9 mouse cellular contexts compared by ENCODE assay signal in the genomic region with DNA sequence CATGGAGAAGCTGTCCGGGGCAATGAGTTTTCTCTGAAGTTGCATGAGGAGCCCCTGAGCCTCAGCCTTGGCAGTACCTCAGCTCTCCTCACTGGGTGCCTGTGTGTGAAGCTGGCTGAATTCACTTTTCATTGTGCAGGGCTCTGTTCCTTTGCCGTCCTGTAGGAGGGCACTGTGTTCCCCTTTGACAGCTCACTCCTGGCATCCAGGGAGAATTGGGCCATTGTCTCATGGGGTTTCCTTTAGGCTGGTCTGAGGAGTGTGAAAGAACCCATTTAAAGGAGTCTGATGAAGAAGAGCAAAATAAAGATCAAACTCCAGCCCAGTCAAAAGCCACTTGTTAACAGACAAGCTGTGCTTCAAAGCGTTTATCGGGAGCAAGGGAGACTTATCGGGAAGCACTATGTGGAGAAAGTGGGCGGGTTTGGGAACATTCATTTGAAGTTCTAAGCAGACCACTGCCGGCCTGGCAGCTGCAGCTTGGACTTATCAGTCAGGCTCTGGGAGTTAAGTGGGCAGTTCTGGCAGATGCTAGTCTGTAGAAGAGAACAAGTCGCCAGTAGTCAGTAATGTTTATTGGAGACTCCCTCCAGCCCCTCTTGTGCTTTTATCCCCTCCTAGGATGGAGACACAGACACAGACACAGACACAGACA. TPM values are rescaled to one million over a fixed set of nuclear protein-coding genes. Genes with fewer than 3 reads are reported as not detected.
A peak's percentile ranks its signal among the peaks of the same experiment; 100 is the strongest.
DNase-seq lines count a peak whose midpoint lies in the region; ATAC-seq and TF ChIP-seq lines count a peak whose summit lies in the region.
"Had no signal": no experiment of that assay in that cellular context is flagged by ENCODE, and none has a peak within 500 bp of the region (broad histone marks: within the 10 kb centered on the region; RNA-seq: fewer than 3 reads in every experiment).

No protein-coding gene starts in this region.

- 17% methylated on average over 8 of the region's 8 CpGs for WGBS in heart, adult 2 months
- WGBS in lung, postnatal 0 days = 19% methylated on average over 8 of the region's 8 CpGs
- 13% methylated on average over 8 of the region's 8 CpGs for WGBS in hindbrain, embryonic 14.5 days
- 38% methylated on average over 8 of the region's 8 CpGs for WGBS in olfactory bulb, adult 2 months

- H3K4me1 ChIP-seq in heart, adult 2 months (ENCODE audit: control insufficient read depth, insufficient read depth, low read length) = no peaks in the 10 kb centered on the region; the same call in 1 of the 2 replicates
- H3K4me1 ChIP-seq in lung, postnatal 0 days (ENCODE audit: insufficient read depth, low read depth, low read length) = no peaks in the 10 kb centered on the region
- 0 out of 2 replicates have a peak, but pooled peaks cover 3% of the 10 kb centered on the region for H3K4me1 ChIP-seq in hindbrain, embryonic 14.5 days (replicated peaks; ENCODE audit: control insufficient read depth, insufficient read depth, low read length)
- H3K4me1 ChIP-seq in olfactory bulb, adult 2 months (ENCODE audit: control insufficient read depth, insufficient read depth, low read length) = no peaks in the 10 kb centered on the region

- intact Hi-C loops in heart, adult 2 months (cut with DNase I) = no loop called here

- no peak for DNase-seq in heart, adult 2 months
- DNase-seq in heart, adult 8-10 months (ENCODE audit: low spot score) = no peak
- DNase-seq in lung, postnatal 0 days (ENCODE audit: low spot score) = no peak
- DNase-seq in lung, postnatal 14 days = no peak
- DNase-seq in hindbrain, embryonic 14.5 days (ENCODE audit: low spot score) = no peak
- DNase-seq in urinary bladder, postnatal 4 days (ENCODE audit: low spot score in 2 of 2) = no peak
- no peak for DNase-seq in spleen, postnatal 14 days (ENCODE audit: low spot score in 2 of 2)
- DNase-seq: cerebellum, postnatal 25 days had no signal

- no peak for TF ChIP-seq POLR2A in heart, adult 2 months (IDR thresholded peaks at IDR 0.05; ENCODE audit: insufficient read depth, low read depth, low read length)
- no peak for TF ChIP-seq POLR2A in olfactory bulb, adult 2 months (IDR thresholded peaks at IDR 0.05; ENCODE audit: insufficient read depth, low read depth, low read length)

- H3K79me2 ChIP-seq in heart, adult 2 months (replicated peaks; ENCODE audit: control insufficient read depth, insufficient read depth, low read length) = no peaks in the 10 kb centered on the region

- H3K27me3 ChIP-seq in heart, adult 2 months (ENCODE audit: control insufficient read depth, insufficient read depth, low read length) = no peaks in the 10 kb centered on the region
- H3K27me3 ChIP-seq in lung, postnatal 0 days (replicated peaks; ENCODE audit: insufficient read depth, low read length) = no peaks in the 10 kb centered on the region
- no peaks in the 10 kb centered on the region for H3K27me3 ChIP-seq in hindbrain, embryonic 14.5 days (ENCODE audit: control insufficient read depth, insufficient read depth, low read length)

- no peak overlapping the region for H3K27ac ChIP-seq in heart, adult 2 months
- H3K27ac ChIP-seq in lung, postnatal 0 days (ENCODE audit: low read length) = no peak overlapping the region
- H3K27ac ChIP-seq in hindbrain, embryonic 14.5 days = 0 out of 2 replicates have a peak overlapping the region, but pooled peaks have one; percentile 2
- H3K27ac ChIP-seq in olfactory bulb, adult 2 months (ENCODE audit: insufficient read depth, low read depth, low read length) = 0 out of 2 replicates have a peak overlapping the region, but pooled peaks have one; percentile 6

- no peak overlapping the region for H3K4me3 ChIP-seq in heart, adult 2 months
- no peak overlapping the region for H3K4me3 ChIP-seq in lung, postnatal 0 days (ENCODE audit: low read depth, low read length)
- H3K4me3 ChIP-seq in hindbrain, embryonic 14.5 days (replicated peaks; ENCODE audit: low read length) = no peak overlapping the region
- H3K4me3 ChIP-seq in olfactory bulb, adult 2 months (ENCODE audit: insufficient read depth, low read depth, low read length) = no peak overlapping the region

- peak; percentile 17; the same call in 1 of the 2 replicates for TF ChIP-seq CTCF in heart, adult 2 months (IDR thresholded peaks at IDR 0.05)
- TF ChIP-seq CTCF in lung, postnatal 0 days (IDR thresholded peaks at IDR 0.05) = peak; percentile 44
- TF ChIP-seq CTCF in olfactory bulb, adult 2 months (IDR thresholded peaks at IDR 0.05; ENCODE audit: insufficient read depth, low read depth, low read length) = no peak

- TF ChIP-seq EP300 in heart, adult 2 months (IDR thresholded peaks at IDR 0.05; ENCODE audit: insufficient read depth, low read depth, low read length) = no peak
- no peak for TF ChIP-seq EP300 in lung, postnatal 0 days (IDR thresholded peaks at IDR 0.05)

- H3K36me3 ChIP-seq in heart, adult 2 months (ENCODE audit: control insufficient read depth, insufficient read depth, low read length) = no peaks in the 10 kb centered on the region
- H3K36me3 ChIP-seq in lung, postnatal 0 days (ENCODE audit: insufficient read depth, low read length) = no peaks in the 10 kb centered on the region
- H3K36me3 ChIP-seq in hindbrain, embryonic 14.5 days (replicated peaks; ENCODE audit: control insufficient read depth, insufficient read depth) = no peaks in the 10 kb centered on the region

- no peak; the same call in 1 of the 2 replicates for ATAC-seq in lung, postnatal 0 days
- peak; percentile 81 for ATAC-seq in hindbrain, embryonic 14.5 days (ENCODE audit: low FRiP score)

- no peak overlapping the region for H3K4me2 ChIP-seq in lung, postnatal 0 days (replicated peaks; ENCODE audit: low read depth, low read length)
- H3K4me2 ChIP-seq in hindbrain, embryonic 14.5 days (replicated peaks) = no peak overlapping the region

- H3K9ac ChIP-seq in heart, adult 2 months (ENCODE audit: low read depth, low read length) = no peak overlapping the region
- no peak overlapping the region for H3K9ac ChIP-seq in lung, postnatal 0 days (replicated peaks; ENCODE audit: low read depth)
- H3K9ac ChIP-seq in hindbrain, embryonic 14.5 days = no peak overlapping the region

- H3K9me3 ChIP-seq in lung, postnatal 0 days (ENCODE audit: low read length) = no peaks in the 10 kb centered on the region
- H3K9me3 ChIP-seq in hindbrain, embryonic 14.5 days (ENCODE audit: control insufficient read depth, low read length) = no peaks in the 10 kb centered on the region

RNA-seq across cellular contexts. Expression of a gene that starts 40.2 kb away (rescaled TPM):
- 1 to 10 TPM; 7.0 to 7.8 TPM for total RNA-seq in heart, adult 2 months (2021)
- polyA plus RNA-seq in heart, adult 2 months (2012; rRNA removed) = 28.4 and 29.8 TPM in 2 replicates
- total RNA-seq in heart, adult 8-10 months (2022) = 1 to 10 TPM; 5.0 to 8.6 (median 6.9) TPM
- polyA plus RNA-seq in lung, postnatal 0 days (2015; fragmentation: Nextera tagmentation; extraction: Ambion mirVana) = 13.3 and 15.1 TPM in 2 replicates
- 8.6 and 10.7 TPM in 2 replicates for polyA plus RNA-seq in hindbrain, embryonic 14.5 days (2014; fragmentation: Nextera tagmentation; extraction: Ambion mirVana)
- polyA plus RNA-seq in olfactory bulb, adult 2 months (2012; ENCODE audit: insufficient read depth, insufficient read length, low replicate concordance, missing spikeins) = not detected in 2 replicates

Comparison
In these comparisons a context has a peak if more than half of its experiments do, and no peak if none do; other contexts are left out.
1. H3K27ac ChIP-seq: peak in hindbrain, embryonic 14.5 days (single experiment) and olfactory bulb, adult 2 months (single experiment); none in heart, adult 2 months (single experiment) and lung, postnatal 0 days (single experiment).